Mouse (Mus musculus) kidney, embryonic 16.5 days (tissue): ENCODE measurements around the gene Gm48551. TPM values are rescaled to one million over a fixed set of nuclear protein-coding genes. Genes with fewer than 3 reads are reported as not detected.

Source experiments
- ATAC-seq: fragments of 200-750 bp; cut with Nextera tagmentation; 2 replicates; pipeline ENCODE4 v1.8.0; 2017; ENCODE audit warnings: moderate TSS enrichment; ENCODE audit not compliant: low FRiP score, low TSS enrichment
- H3K27ac ChIP-seq: fragments of 300-500 bp; sonication (generic); 2 replicates; pipeline ENCODE4 v1.5.1; 2014; ENCODE audit warnings: low read length
- H3K27me3 ChIP-seq: fragments of 300-500 bp; sonication (generic); 2 replicates; pipeline ENCODE4 v1.6.1; 2014; ENCODE audit warnings: low read length, control low read depth, mixed read lengths; ENCODE audit not compliant: insufficient read depth
- H3K36me3 ChIP-seq: fragments of 300-500 bp; sonication (generic); 2 replicates; pipeline ENCODE4 v1.6.1; 2014; ENCODE audit warnings: low read length, control low read depth, mixed read lengths; ENCODE audit not compliant: insufficient read depth
- H3K4me1 ChIP-seq: fragments of 300-500 bp; sonication (generic); 2 replicates; pipeline ENCODE4 v1.6.1; 2014; ENCODE audit warnings: low read length, control low read depth, mixed read lengths; ENCODE audit not compliant: insufficient read depth
- H3K4me2 ChIP-seq: fragments of 300-500 bp; sonication (generic); replicated peaks from 2 replicates; pipeline ENCODE4 v1.6.1; 2014; ENCODE audit warnings: low read depth, low read length
- H3K4me3 ChIP-seq: fragments of 300-500 bp; sonication (generic); 2 replicates; pipeline ENCODE4 v1.5.1; 2014; ENCODE audit warnings: mild to moderate bottlenecking, low read length
- H3K9ac ChIP-seq: fragments of 300-500 bp; sonication (generic); replicated peaks from 2 replicates; pipeline ENCODE4 v1.6.1; 2014; ENCODE audit warnings: low read length
- H3K9me3 ChIP-seq: fragments of 300-500 bp; sonication (generic); 2 replicates; pipeline ENCODE4 v1.6.1; 2016; ENCODE audit warnings: low read length, control low read depth
- WGBS: fragments of 180-500 bp; shearing (Covaris S2); extraction: QIAGEN DNeasy Blood & Tissue Kit; methylation state at CpG from one replicate; pipeline ENCODE4 v1.1.7; 2014; 5-methylcytosine and 5-hydroxymethylcytosine counted together
- polyA plus RNA-seq: library from polyadenylated mRNA; unstranded; fragments of >200 nt; fragmentation: Nextera tagmentation; extraction: Ambion mirVana; gene quantifications from 2 replicates; pipeline ENCODE4 v1.2.1, GENCODE M21; 2015

Gm48551 gene
- polyA plus RNA-seq, 1 experiment from 2014 or later, result 5.0 TPM

- no peak for ATAC-seq
- H3K9me3 ChIP-seq, result no peaks in the 10 kb centered on the region
- peaks cover 37% of the 10 kb centered on the region for H3K4me1 ChIP-seq
- peak overlapping the region; percentile 90 for H3K4me2 ChIP-seq
- under 1% methylated on average over 61 of the region's 70 CpGs for WGBS
- H3K4me3 ChIP-seq, result peak overlapping the region; percentile 78
- H3K27me3 ChIP-seq, result no peaks in the 10 kb centered on the region
- peak overlapping the region; percentile 97 for H3K27ac ChIP-seq
- H3K9ac ChIP-seq, result peak overlapping the region; percentile 93
- no peaks in the 10 kb centered on the region for H3K36me3 ChIP-seq
These were observed 46.7 kb downstream of the Gm48551 start for GRCm38 (mm10) chr10:81430831-81431525.

GRCm38 (mm10) chr10:81431526-81432168, 47.4 kb downstream of the Gm48551 start:
- peaks cover 36% of the 10 kb centered on the region for H3K4me1 ChIP-seq
- H3K36me3 ChIP-seq, result no peaks in the 10 kb centered on the region
- no peak for ATAC-seq
- H3K4me2 ChIP-seq, result peak overlapping the region; percentile 90
- H3K4me3 ChIP-seq, result peak overlapping the region; percentile 78
- H3K9me3 ChIP-seq, result no peaks in the 10 kb centered on the region
- 13% methylated on average over 14 of the region's 15 CpGs for WGBS
- H3K9ac ChIP-seq, result peak overlapping the region; percentile 93; the same call in 1 of the 2 replicates
- peak overlapping the region; percentile 97 for H3K27ac ChIP-seq
- no peaks in the 10 kb centered on the region for H3K27me3 ChIP-seq

GRCm38 (mm10) chr10:81432169-81432867, 48.1 kb downstream of the Gm48551 start:
- Histone ChIP-seq H3K4me1 (peaks cover 34% of the 10 kb centered on the region), H3K4me2 (peak overlapping the region; percentile 55), H3K9ac (peak overlapping the region; percentile 15; the same call in 1 of the 2 replicates), H3K4me3 (peak overlapping the region; percentile 21), H3K9me3 (no peaks in the 10 kb centered on the region), H3K27me3 (no peaks in the 10 kb centered on the region), H3K27ac (peak overlapping the region; percentile 25; the same call in 1 of the 2 replicates), H3K36me3 (no peaks in the 10 kb centered on the region)
- 61% methylated on average over 21 of the region's 21 CpGs for WGBS
- no peak for ATAC-seq

DNA sequence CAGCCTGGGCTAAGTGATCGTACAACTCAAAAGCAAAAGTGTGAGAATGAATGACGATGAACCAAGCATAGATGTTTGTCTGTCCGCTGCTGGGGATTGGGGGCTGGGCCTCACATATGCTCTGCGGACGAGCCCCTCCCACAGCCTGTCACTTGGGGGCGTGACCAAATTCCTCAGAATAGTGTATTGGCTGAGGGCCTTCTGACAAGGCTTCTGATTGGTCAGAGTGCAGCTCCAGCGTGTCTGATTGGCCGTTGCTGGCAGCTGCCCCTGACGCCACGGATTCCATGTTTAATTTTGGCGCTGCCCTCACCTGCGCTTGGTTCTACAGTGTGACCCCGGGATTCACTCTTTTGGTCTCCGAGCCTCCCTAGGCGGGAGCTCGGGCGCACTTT, 48.6 kb downstream of the Gm48551 start:
- H3K4me3 ChIP-seq, result peak overlapping the region; percentile 30
- H3K9me3 ChIP-seq, result no peaks in the 10 kb centered on the region
- 3% methylated on average over 17 of the region's 17 CpGs for WGBS
- no peaks in the 10 kb centered on the region for H3K27me3 ChIP-seq
- H3K4me2 ChIP-seq, result peak overlapping the region; percentile 55
- H3K4me1 ChIP-seq, result peaks cover 32% of the 10 kb centered on the region
- ATAC-seq, result peak; percentile 82
- H3K27ac ChIP-seq, result peak overlapping the region; percentile 25; the same call in 1 of the 2 replicates
- H3K9ac ChIP-seq, result peak overlapping the region; percentile 54; the same call in 1 of the 2 replicates
- H3K36me3 ChIP-seq, result no peaks in the 10 kb centered on the region

GRCm38 (mm10) chr10:81433541-81434289, 49.4 kb downstream of the Gm48551 start:
- Histone ChIP-seq H3K4me1 (peaks cover 32% of the 10 kb centered on the region), H3K4me3 (no peak overlapping the region), H3K27me3 (no peaks in the 10 kb centered on the region), H3K27ac (no peak overlapping the region), H3K9ac (no peak overlapping the region), H3K9me3 (no peaks in the 10 kb centered on the region), H3K4me2 (no peak overlapping the region), H3K36me3 (no peaks in the 10 kb centered on the region)
- ATAC-seq, result no peak
- WGBS, result 72% methylated on average over 26 of the region's 26 CpGs

- Histone ChIP-seq H3K9me3 (no peaks in the 10 kb centered on the region), H3K4me2 (no peak overlapping the region), H3K27ac (no peak overlapping the region), H3K9ac (no peak overlapping the region), H3K4me1 (peaks cover 26% of the 10 kb centered on the region), H3K36me3 (no peaks in the 10 kb centered on the region), H3K4me3 (no peak overlapping the region), H3K27me3 (no peaks in the 10 kb centered on the region)
- no peak for ATAC-seq
- 63% methylated on average over 15 of the region's 15 CpGs for WGBS
These were observed 50.3 kb downstream of the Gm48551 start for GRCm38 (mm10) chr10:81434361-81435263.

DNA sequence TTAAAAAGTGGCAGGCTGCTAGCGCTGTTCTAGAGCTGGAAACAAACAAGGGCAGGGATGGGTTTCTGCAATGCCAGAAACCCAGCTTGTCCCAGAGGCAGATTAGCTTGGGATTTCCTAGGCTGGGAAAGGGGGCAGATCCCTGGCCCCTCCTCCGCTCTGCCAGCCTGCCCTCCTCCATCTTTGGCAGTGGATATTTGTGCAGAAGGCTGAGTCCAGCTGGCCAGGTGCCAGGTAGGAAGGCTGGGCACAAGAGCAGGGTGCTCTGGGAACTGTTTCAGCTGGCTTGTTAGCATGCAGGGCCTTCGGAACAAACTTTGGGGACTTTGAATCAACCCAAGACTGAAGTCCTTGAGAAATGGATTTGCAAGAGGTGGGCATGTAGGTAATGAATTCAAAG, 51.2 kb downstream of the Gm48551 start:
- no peak for ATAC-seq
- Histone ChIP-seq H3K4me2 (no peak overlapping the region), H3K4me1 (peaks cover 25% of the 10 kb centered on the region), H3K27ac (no peak overlapping the region), H3K4me3 (no peak overlapping the region), H3K36me3 (no peaks in the 10 kb centered on the region), H3K9ac (0 out of 2 replicates have a peak overlapping the region, but pooled peaks have one; percentile 34), H3K27me3 (no peaks in the 10 kb centered on the region), H3K9me3 (no peaks in the 10 kb centered on the region)
- 73% methylated on average over 3 of the region's 3 CpGs for WGBS

- Histone ChIP-seq H3K9ac (no peak overlapping the region), H3K4me1 (no peaks in the 10 kb centered on the region), H3K36me3 (no peaks in the 10 kb centered on the region), H3K9me3 (no peaks in the 10 kb centered on the region), H3K27ac (no peak overlapping the region), H3K4me3 (no peak overlapping the region), H3K4me2 (no peak overlapping the region), H3K27me3 (no peaks in the 10 kb centered on the region)
- ATAC-seq, result no peak
These were observed 56.8 kb downstream of the Gm48551 start for GRCm38 (mm10) chr10:81441019-81441418.
